Mouse (Mus musculus): ENCODE measurements at regions not wholly inside any gene's neighbourhood (a gene's known extent, or its start where the extent isn't known, plus 50 kb on each side); places are given as distances from the start of the nearest gene placed in this dataset.

DNA sequence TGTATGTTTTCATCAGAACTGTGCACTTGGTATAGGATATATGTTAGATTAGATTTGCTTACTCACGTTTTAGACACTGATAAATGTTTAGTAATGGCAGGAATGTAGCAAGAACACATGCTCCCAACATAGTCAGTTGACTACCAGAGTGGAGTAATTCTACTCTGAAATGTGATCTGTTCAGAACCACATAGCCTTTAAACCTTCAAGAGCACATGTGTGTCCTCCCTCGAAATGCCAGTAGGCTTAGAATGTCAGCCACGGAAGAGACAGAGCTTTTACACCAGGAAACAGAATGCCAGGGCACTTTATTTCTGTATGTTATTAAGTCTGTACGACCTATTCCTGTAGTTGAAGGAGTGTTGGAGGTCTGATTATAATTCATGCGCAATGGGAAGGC lies 51.3 kb upstream of the Cd28 start:
- DNase-seq: no peak

DNA sequence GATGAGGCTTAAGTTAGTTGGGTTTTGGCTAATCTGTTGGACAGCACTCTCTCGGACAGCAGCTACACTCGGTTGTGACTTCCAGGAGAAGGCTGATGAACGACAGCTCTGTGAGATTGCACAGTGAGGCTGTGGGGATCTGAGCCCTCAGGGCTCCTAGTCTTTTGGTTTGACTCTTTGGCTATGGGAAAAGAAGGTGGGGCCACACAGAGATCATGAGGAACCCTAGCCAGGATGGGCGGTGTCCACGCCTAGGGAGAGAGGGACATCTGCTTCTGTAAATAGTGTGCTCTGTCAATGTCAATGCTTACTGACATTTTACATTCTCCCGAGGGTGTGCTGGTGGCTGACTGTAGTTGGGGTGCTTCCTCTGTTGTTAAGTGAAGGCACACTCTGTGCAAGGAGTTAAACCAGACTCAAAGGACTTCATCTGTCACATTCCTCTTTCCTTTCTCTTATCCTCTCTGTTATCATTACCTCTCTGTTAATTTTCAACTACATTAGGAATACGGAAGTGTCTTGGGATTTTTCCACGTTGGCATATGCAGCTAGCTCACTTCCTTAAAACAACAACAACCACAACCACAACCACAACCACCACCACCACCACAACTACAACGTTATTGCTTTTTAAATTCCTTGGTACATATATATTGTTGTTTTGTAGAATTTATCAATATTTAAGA lies 54.2 kb upstream of the Cd28 start:
- peak; percentile 78 to 82 for DNase-seq

DNA sequence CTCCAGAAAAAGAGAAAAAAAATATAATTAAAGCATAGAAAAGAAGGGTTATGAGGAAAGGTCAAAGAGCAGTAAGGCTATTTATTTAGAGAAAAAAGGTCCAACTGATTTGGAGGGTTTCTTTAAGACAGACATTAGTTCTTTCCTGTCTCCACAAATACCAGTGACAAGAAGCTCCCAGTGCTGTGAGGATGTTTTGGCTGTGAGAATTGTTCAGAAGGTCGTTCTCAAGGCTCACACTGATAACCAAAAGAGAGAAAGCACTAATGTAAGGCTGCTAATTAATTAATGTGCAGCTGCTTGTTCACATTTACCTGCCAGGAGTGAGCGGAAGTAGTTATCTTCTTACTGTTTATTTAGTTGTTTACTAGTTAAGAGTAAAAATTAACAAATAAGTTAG lies 54.7 kb upstream of the Cd28 start:
- no peak for DNase-seq

DNA sequence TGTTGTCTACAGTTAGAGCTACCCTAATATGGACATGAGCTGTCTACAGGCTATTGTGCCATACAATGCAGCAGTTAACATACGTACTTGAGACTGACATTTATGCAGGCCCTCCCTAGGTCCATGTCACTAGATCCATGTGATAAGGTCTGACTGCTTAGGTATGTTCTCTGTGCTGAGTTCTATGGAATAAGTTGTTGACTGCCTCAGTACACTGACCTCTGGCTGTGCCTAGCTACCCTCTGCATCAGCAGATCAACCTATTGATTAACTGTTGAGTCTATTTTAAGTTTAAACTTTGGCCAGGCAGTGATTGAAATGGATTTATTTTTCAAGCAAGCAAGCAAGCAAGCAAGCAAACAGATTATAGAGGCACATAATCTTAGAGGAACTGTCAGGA lies 57.0 kb upstream of the Cd28 start:
- no peak for DNase-seq

DNA sequence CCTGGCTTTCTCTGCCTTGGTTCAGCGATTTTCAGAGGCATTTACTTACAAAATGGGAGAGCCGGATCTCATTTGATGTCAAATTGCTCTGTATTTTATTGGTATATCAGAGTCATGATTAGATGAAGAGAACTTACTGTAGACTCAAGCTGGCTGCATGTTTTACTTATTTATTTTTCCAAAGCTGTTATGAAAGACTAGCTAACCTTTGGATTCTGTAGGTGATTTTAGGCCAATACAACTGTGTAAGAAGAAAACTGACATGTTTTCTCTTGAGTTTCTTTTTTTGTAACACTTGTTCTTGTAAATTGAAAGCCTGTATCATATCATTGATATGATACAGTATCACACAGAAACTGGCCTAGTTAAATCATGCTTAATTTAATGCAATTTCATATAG lies 57.6 kb upstream of the Cd28 start:
- DNase-seq: no peak

DNA sequence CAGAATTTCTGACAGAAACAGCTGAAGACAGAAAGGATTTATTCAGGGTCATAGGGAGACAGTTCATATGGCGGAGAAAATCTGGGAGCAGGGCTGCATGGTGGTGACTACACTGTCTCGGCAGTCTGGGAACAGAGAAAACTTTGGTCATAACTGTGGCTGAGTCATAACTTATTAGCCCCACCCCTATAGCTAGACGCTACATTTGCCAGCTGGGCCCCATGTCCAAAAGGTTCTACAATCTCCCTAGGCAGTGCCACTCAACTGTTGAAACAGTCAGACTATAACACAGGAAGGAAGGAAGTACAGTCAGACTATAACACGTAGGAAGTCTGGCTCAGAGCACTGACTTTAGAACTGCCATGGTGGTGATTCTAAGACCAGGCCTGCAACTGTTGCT lies 58.2 kb upstream of the Cd28 start:
- no peak for DNase-seq

DNA sequence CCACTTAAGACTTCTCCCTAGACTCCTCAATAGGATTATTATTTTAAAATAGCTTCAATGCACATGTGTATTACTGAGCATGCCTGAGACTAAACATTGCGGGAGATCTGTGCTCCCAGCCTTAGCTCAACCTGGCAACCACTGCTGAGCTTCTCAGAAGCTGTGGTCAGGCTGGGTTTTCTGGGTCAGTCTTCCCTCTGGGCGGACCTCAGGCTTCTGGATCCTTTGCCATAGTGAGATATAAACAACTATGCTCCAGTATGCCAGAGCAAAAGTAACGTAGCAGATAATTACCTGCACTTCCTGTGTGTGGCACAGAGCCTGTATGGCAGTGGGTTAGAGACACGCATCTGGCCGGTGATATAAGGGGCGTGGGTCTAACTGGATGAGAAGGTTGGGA lies 59.1 kb upstream of the Cd28 start:
- peak in 1 of 2 experiments; percentile 42 for DNase-seq

DNA sequence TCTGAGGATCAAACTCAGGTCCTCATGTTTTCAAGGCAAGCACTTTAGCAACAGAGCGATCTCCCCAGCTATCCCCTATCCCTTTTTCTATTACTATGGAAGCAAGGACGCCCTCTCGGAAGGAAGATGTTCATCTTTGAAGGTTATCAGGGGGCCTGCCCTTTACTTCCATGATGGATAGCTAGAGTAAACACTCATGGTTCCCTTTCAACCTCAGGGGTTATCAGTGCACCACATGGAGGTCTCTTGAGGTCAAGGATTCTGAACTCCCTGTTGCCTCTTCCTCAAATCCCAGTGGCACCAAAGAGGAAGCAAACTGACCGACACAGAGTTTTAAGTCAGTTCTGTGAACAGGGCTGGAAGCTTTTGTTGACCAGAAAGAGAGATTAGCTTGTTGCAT lies 59.6 kb upstream of the Cd28 start:
- peak; percentile 41 to 56 for DNase-seq

DNA sequence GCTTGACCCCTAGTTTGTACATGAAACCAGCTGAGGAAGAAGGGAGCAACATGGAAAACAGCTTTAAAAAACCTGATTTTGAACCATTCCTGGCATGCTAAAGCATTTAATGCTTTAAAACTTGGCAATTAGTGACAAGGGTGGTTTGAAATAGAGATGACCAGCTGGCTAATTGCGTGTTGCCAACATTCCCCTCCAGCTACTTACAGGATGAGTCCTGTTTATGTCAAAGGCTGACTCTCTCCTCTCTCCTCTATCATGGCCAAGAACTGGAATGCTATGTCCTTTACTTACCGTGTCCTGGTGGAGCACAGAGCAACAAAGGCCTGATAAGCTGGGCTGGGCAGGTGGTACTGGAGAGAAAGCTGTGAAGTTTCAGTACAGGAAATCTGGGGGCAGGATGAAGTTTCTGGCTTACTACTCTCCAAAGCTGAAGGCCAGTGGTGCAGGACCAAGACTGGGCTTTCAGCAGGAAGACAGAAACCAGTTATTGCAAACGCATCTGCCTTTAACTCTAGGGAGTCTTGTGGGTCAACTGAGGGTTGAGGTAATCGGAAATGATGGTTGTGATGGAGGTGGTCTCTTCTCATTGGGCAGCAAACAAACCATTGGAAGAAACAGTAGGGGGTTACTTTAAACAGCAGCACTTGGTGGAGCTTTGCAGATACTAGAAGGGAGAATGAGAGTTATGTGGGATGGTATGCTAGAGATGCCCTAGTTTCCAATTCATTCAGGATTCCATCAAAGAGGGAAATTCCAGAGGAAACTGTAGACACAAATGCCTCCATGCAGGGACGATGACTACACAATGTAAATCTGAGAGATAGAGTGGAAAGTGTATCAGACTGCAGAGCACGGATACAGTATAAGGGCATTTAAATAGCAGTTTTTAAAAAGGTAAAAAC lies 60.7 kb upstream of the Cd28 start:
- DNase-seq: peak; percentile 26 to 45

DNA sequence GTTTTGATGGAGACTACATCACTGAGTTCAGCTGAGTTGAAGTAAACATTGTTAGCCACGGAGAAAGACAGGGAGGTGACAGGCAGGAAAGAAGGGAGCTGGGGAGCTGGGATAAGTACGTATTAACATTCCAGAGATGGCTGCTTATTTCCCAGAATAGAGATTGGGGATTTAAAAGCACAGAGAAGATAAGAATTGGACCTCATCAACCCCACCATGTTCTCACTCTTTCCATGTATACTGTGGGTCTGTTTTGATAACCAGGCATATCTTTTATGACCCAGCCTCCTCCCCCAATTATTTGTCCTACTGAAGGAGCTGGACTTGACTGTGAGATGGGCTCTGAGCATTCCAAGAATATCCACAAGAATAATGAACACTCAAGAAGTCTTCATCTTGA lies 61.4 kb upstream of the Cd28 start:
- DNase-seq: peak; percentile 37 to 50

DNA sequence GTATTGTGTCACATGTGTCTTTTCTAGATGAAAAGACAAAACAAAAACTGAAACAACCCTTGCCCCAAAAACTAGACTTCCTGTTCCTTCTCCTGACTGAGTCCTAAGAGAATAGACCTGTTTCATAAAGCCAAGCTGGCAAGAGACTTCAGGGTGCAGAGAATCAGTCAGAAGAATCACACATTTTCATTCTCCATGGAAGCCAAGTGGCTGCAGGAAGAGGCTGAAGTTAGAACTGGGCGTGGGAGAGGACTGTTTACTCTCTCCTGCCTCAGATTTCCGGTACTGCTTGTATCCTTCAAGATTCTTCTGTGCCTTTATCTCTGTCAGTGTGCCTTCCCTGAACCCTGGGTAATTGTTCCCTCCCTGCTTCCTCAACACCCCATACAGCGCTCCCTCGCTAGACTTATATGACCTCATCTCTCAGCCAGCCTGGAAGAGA lies 64.0 kb upstream of the Cd28 start:
- peak; percentile 68 to 83 for DNase-seq

DNA sequence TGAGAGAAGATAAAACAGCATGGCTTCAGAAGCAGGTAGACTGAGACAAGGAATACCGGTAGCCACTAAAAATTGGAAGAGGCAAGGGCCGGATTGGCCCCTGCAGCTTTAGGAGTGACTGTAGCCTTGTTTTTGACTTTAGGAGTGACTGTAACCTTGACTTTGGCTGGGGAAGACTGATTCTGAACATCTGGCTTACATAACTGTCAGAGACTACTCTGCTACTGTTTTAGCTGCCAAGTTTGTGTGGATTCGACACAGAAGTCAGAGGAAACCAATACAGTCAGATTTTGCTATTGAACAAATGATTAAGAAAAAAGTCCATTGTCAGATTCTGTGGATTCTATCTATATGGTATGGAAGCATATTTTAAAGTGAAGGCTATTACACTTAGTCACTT lies 66.4 kb upstream of the Cd28 start:
- peak; percentile 76 to 78 for DNase-seq

DNA sequence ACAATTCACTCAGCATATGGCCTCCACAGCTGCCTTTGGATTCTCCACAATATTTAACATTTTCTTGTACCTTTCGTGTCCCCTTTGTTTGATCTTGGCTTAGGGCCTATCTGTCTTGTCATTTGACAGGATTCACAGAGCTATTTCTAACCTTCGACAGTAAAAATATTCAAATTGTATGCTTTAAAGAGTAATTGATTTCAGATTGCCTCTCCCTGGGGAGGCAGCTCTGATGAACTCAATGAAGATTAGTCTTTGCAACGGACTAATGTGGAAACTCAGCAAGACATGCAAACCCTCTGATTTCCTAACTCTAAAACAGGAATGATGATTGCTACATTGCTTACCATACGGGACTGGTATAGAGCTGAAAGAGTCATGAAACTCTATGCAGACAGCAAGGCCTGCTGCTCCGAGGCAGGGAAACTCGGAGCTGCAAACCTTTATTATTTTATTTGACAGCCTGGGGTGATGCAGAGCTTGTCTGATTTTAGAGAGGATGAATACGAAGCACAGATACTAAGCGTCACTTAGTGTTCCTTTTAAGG lies 67.2 kb upstream of the Cd28 start:
- no peak for DNase-seq

DNA sequence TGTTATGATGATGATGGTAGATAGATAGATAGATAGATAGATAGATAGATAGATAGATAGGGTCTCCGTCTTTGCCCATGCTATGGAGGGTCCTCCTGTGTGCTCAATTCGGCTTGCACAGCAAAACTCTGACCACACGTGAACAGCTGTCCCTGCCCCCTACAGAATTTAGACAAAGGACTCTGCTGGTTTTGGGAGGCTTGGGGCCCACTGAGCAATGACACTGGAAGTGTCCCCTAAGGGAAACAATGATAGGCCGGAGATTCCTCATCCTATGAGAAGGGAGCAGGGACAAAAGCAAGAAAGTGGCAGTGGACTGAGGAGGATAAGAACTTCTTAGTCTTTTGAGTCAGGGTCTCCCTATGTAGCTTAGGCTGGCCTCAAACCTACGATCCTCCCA lies 69.8 kb upstream of the Cd28 start:
- no peak for DNase-seq

DNA sequence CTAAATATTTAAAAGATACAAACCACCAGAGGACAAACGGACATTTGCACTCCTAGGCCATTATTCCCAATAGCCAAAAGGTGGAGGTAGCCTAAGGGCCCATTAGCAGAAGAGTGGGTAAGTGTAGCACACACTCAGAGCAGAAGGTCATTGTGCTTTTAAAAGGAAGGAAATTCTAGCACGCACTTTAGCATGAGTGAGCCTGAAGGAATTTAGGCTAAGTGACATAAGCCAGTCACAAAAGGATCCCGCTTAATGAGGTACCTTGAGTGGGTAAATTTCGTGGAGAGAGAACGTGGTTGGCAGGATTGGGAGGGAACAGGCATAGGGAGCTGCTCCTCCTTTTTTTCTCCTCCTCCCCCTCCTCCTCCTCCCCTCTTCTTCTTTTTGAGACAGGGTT lies 70.4 kb upstream of the Cd28 start:
- peak in 1 of 2 experiments; percentile 3 for DNase-seq

DNA sequence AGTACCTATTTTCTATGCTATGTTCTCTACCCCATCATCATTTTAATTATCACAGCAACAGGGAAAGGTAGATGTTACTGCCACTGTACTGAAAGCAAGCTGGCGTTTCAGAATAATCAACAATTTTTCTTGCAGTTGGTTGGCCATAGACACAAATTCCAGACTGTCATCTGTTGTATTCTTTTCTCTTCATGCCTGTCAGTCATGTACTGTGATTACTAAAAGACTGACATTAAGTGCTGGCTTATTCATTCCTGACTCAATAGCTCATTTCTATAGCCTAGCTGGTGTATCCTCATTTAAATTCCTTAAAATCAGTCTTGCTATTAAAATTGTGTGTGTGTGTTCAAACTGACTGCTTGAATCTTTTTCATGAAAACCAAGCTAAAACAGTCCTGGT lies 71.4 kb upstream of the Cd28 start:
- DNase-seq: no peak

DNA sequence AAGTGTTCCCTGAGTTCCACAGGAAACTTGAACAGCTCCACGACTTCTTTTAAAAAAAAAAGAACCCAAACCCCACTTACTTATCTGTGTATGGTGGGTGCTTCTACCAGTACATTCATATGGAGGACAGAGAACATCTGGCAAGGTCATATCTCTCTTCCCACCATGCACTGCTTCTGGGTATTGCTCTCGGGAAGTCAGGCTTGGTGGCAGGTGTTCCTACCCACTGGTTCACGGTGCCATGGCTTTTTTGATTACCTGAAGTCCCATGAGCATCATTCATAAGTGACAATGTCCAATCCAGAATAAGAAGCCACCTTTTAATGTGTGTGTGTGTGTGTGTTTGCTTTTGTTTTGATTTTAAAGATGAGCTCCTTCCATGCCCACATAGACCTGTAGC lies 73.8 kb upstream of the Cd28 start:
- DNase-seq: peak in 1 of 2 experiments; percentile 19

DNA sequence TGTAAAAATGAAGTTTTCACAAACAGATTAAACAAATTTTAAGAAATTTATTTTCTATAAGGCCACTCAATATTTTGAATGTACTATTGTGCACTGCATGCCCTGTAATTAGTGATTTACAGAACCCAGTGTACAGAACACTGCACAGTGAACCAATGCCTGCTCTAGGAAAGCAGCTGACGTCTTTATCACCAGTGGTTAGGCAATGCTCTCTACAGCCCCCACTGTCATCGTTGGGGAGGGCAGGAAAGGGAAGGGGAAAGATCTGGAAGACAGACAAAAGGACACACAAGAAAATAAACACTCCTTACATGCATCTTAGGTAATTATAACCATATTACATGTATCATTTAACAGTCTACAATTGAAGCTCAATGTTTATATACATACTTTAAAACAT lies 74.4 kb upstream of the Cd28 start:
- peak; percentile 64 to 67 for DNase-seq

DNA sequence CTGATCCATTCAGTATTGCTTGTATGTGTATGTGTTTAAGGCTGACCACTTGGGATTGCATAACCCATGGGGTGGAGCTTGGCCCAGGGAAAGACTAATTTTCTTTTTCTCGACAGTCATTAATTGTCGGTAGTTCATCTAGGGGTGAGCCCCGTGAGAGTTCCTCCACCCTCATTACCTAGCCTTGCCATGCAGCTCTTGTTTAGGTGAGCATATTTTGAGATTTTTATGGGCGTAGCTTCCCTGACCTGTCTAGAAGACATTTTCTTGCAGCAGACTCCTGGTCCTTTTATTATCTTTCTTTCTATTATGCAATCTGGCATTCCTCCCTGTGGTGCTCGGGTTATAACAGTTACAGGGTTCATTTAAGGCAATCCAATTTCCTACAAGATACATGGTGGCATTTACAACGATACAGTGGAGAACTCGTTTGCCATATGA lies 74.4 kb upstream of the Raph1 start:
- DNase-seq: peak; percentile 58 to 76

DNA sequence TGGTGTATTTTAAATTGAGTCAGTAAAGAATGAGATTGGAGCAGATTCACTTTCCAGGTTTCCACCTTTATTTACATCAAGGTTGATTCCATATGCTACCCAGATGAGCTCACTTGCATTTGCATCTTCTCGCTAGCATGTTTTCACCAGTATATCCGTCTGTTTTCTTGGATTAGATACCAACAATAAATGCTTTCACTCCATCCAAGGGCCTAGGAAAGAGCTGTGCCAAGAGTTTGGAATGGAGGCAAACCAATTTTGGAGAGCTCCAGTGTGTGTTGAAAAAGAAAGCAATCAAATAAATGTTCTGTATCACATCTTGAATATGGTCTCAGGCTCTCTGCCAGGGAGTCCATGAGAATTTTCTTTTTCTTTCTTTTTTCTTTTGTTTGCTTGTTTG lies 72.6 kb upstream of the Raph1 start:
- DNase-seq: peak in 1 of 2 experiments; percentile 18

DNA sequence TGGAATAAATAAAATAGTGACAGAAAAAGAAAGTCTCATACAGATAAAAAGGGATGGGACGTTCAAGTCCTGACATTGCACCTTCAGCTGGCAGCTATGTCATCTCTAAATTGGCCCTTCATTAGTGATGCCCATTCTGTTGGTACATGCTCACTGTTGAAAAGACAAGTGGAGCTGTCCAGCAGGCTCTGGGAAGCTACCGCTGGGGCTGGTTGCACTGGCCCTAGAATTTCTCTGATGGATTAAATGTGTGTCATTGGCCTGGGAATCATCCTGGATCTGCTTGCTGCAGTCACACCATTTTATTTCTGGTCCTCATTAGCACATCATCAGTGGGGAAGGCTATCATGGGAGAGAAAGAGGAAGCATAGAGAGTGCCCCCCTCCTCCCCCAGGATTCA lies 72.2 kb upstream of the Raph1 start:
- peak in 1 of 2 experiments; percentile 12 for DNase-seq

DNA sequence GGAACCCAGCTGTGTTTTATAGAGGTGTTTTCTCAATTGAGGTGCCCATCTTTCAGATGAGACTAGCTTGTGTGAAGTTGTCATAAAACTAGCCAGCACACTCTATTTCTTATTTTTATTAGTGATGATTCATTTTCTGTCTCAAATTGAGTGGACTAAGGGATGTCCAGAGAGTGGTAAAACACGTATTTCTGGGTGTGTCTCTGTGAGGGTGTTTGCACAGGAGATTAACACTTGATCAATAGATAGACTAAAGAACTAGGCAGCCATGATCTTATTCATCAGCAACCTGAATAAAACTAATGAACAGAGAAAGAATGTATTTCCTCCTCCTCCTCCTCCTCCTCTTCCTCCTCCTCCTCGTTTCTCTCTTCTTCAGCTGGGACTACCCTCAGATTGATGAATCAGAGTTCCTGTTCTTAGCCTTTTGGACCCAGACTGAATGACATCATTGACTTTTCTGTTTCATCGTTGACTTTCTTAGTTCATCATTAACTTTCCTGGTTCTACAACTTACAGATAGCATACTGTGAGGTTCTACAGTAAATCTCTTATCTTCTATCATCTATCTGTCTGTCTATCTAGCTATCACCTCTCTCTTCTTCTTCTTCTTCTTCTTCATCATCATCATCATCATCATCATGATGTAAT lies 70.0 kb upstream of the Raph1 start:
- DNase-seq: no peak

Measured in heart, adult 18-20 months (tissue).